Mouse (Mus musculus) MEL (cell line): ENCODE data around the gene Alg12. TPM values are rescaled to one million over a fixed set of nuclear protein-coding genes. Genes with fewer than 3 reads are reported as not detected.

Experiments
- DNase-seq: peaks from one replicate; pipeline ENCODE4 v3.0.0; 2011; ENCODE audit warnings: low read depth, low spot score
- H3K27ac ChIP-seq: 2 replicates; pipeline ENCODE4 v1.5.1; 2012; ENCODE audit warnings: low read depth, mild to moderate bottlenecking, control low read depth, low read length, moderate library complexity; ENCODE audit not compliant: control insufficient read depth
- H3K27me3 ChIP-seq, 2 experiments: fragments of 150-350 bp in 1 of 2; sonication (generic) in 1 of 2; 2 replicates each; pipeline ENCODE4 v1.6.1; 2012; ENCODE audit warnings: low read length in 2 of 2, mild to moderate bottlenecking in 2 of 2, improper control_type of control experiment in 1 of 2, moderate library complexity in 1 of 2; ENCODE audit not compliant: insufficient read depth in 2 of 2, control insufficient read depth in 1 of 2
- H3K36me3 ChIP-seq, 2 experiments: 2 replicates each; pipeline ENCODE4 v1.6.1; 2012 to 2014; ENCODE audit warnings: low read length in 2 of 2, improper control_type of control experiment in 1 of 2, inconsistent platforms in 1 of 2, mild to moderate bottlenecking in 1 of 2; ENCODE audit not compliant: insufficient read depth in 2 of 2, control insufficient read depth in 1 of 2
- H3K4me1 ChIP-seq, 2 experiments: fragments of 150-350 bp in 1 of 2; sonication (generic) in 1 of 2; 2 replicates each; pipeline ENCODE4 v1.6.1; 2012; ENCODE audit warnings: low read length in 2 of 2, improper control_type of control experiment in 1 of 2, mild to moderate bottlenecking in 1 of 2; ENCODE audit not compliant: insufficient read depth in 2 of 2, control insufficient read depth in 1 of 2
- H3K4me3 ChIP-seq, 2 experiments: fragments of 150-350 bp in 1 of 2; sonication (generic) in 1 of 2; 2 replicates each; pipeline ENCODE4 v1.5.1; 2012; ENCODE audit warnings: low read depth in 2 of 2, low read length in 2 of 2, mild to moderate bottlenecking in 2 of 2, moderate library complexity in 2 of 2, control low read depth in 1 of 2, improper control_type of control experiment in 1 of 2; ENCODE audit not compliant: control insufficient read depth in 1 of 2, insufficient read depth in 1 of 2
- H3K79me2 ChIP-seq: 2 replicates; pipeline ENCODE4 v1.6.1; 2012; ENCODE audit warnings: mild to moderate bottlenecking, low read length, moderate library complexity; ENCODE audit not compliant: control insufficient read depth, poor library complexity, insufficient read depth
- H3K9ac ChIP-seq: 2 replicates; pipeline ENCODE4 v1.6.1; 2012; ENCODE audit warnings: low read depth, mild to moderate bottlenecking, control low read depth, low read length, moderate library complexity; ENCODE audit not compliant: control insufficient read depth, poor library complexity, severe bottlenecking
- H3K9me3 ChIP-seq: fragments of 150-350 bp; sonication (generic); replicated peaks from 2 replicates; pipeline ENCODE4 v1.6.1; 2012; ENCODE audit warnings: mild to moderate bottlenecking, low read length, improper control_type of control experiment, moderate library complexity; ENCODE audit not compliant: insufficient read depth
- CHD1 ChIP-seq: IDR thresholded peaks from 2 replicates; pipeline ENCODE4 v1.6.1; 2012; ENCODE audit warnings: low read depth, mild to moderate bottlenecking, inconsistent platforms, low read length, improper control_type of control experiment
- CHD2 ChIP-seq: IDR thresholded peaks from 2 replicates; pipeline ENCODE4 v1.6.1; 2011; ENCODE audit warnings: low read length, improper control_type of control experiment
- CTCF ChIP-seq, 3 experiments: IDR thresholded peaks in 2 of 3; conservative IDR thresholded peaks in 1 of 3; 2 replicates each; pipeline ENCODE4 v1.5.1; 2011 to 2012; ENCODE audit warnings: low read length in 3 of 3, low read depth in 2 of 3, mild to moderate bottlenecking in 2 of 3, improper control_type of control experiment in 1 of 3, inconsistent platforms in 1 of 3, mixed read lengths in 1 of 3, moderate library complexity in 1 of 3; ENCODE audit not compliant: control insufficient read depth in 1 of 3, insufficient read depth in 1 of 3, poor library complexity in 1 of 3, severe bottlenecking in 1 of 3
- EP300 ChIP-seq, 2 experiments: IDR thresholded peaks; 2 replicates each; pipeline ENCODE4 v1.6.1; 2011; ENCODE audit warnings: improper control_type of control experiment in 2 of 2, low read length in 2 of 2, low read depth in 1 of 2, mild to moderate bottlenecking in 1 of 2
- ETS1 ChIP-seq: IDR thresholded peaks from 2 replicates; pipeline ENCODE4 v1.6.1; 2012; ENCODE audit warnings: low read depth, mild to moderate bottlenecking, inconsistent platforms, low read length, improper control_type of control experiment, moderate library complexity
- GABPA ChIP-seq: IDR thresholded peaks from 2 replicates; pipeline ENCODE4 v1.6.1; 2012; ENCODE audit warnings: low read depth, mild to moderate bottlenecking, inconsistent platforms, low read length, improper control_type of control experiment, moderate library complexity
- GATA1 ChIP-seq: IDR thresholded peaks from 2 replicates; pipeline ENCODE4 v1.6.1; 2011; ENCODE audit warnings: low read depth, low read length, improper control_type of control experiment
- HCFC1 ChIP-seq: IDR thresholded peaks from 2 replicates; pipeline ENCODE4 v1.6.1; 2012; ENCODE audit warnings: low read depth, mild to moderate bottlenecking, inconsistent platforms, low read length, improper control_type of control experiment, moderate library complexity
- JUND ChIP-seq: IDR thresholded peaks from 2 replicates; pipeline ENCODE4 v1.6.1; 2011; ENCODE audit warnings: low read depth, mild to moderate bottlenecking, improper control_type of control experiment, low read length
- KAT2A ChIP-seq: conservative IDR thresholded peaks from 2 replicates; pipeline ENCODE4 v1.6.1; 2012; ENCODE audit warnings: low read depth, low read length, improper control_type of control experiment, inconsistent platforms
- MAFK ChIP-seq: IDR thresholded peaks from 2 replicates; pipeline ENCODE4 v1.6.1; 2011; ENCODE audit warnings: low read depth, mild to moderate bottlenecking, low read length, improper control_type of control experiment, borderline replicate concordance
- MAZ ChIP-seq: IDR thresholded peaks from 2 replicates; pipeline ENCODE4 v1.6.1; 2012; ENCODE audit warnings: low read depth, mild to moderate bottlenecking, inconsistent platforms, low read length, improper control_type of control experiment
- MYB ChIP-seq: IDR thresholded peaks from 2 replicates; pipeline ENCODE4 v1.6.1; 2011; ENCODE audit warnings: mild to moderate bottlenecking, low read depth, low read length, improper control_type of control experiment
- NELFE ChIP-seq: IDR thresholded peaks from 2 replicates; pipeline ENCODE4 v1.6.1; 2011; ENCODE audit warnings: low read depth, low read length, improper control_type of control experiment
- POLR2A ChIP-seq, 2 experiments: IDR thresholded peaks; 2 replicates each; pipeline ENCODE4 v1.6.1; 2011 to 2012; ENCODE audit warnings: low read length in 2 of 2, mild to moderate bottlenecking in 2 of 2, control low read depth in 1 of 2, improper control_type of control experiment in 1 of 2, low read depth in 1 of 2, moderate library complexity in 1 of 2; ENCODE audit not compliant: control insufficient read depth in 1 of 2, insufficient read depth in 1 of 2, poor library complexity in 1 of 2
- POLR2AphosphoS2 ChIP-seq: IDR thresholded peaks from 2 replicates; pipeline ENCODE4 v1.6.1; 2011; ENCODE audit warnings: low read length, improper control_type of control experiment
- POLR2AphosphoS5 ChIP-seq: IDR thresholded peaks from 2 replicates; pipeline ENCODE4 v1.6.1; 2012; ENCODE audit warnings: low read depth, borderline replicate concordance, mild to moderate bottlenecking, inconsistent platforms, low read length, moderate library complexity, mixed read lengths
- RAD21 ChIP-seq: IDR thresholded peaks from 2 replicates; pipeline ENCODE4 v1.6.1; 2011; ENCODE audit warnings: mild to moderate bottlenecking, low read depth, low read length, improper control_type of control experiment
- RCOR1 ChIP-seq: IDR thresholded peaks from 2 replicates; pipeline ENCODE4 v1.6.1; 2012; ENCODE audit warnings: low read depth, mild to moderate bottlenecking, inconsistent platforms, low read length, improper control_type of control experiment
- TBP ChIP-seq: IDR thresholded peaks from 2 replicates; pipeline ENCODE4 v1.8.0; 2011; ENCODE audit warnings: low read depth, low read length, improper control_type of control experiment
- TCF12 ChIP-seq: IDR thresholded peaks from 2 replicates; pipeline ENCODE4 v1.6.1; 2014; ENCODE audit warnings: low read depth, mild to moderate bottlenecking, inconsistent platforms, low read length, improper control_type of control experiment, moderate library complexity
- UBTF ChIP-seq: IDR thresholded peaks from 2 replicates; pipeline ENCODE4 v1.6.1; 2012; ENCODE audit warnings: low read depth, mild to moderate bottlenecking, inconsistent platforms, low read length, improper control_type of control experiment, moderate library complexity, borderline replicate concordance; ENCODE audit not compliant: insufficient read depth
- USF1 ChIP-seq: IDR thresholded peaks from 2 replicates; pipeline ENCODE4 v1.6.1; 2014; ENCODE audit warnings: low read depth, mild to moderate bottlenecking, inconsistent platforms, low read length, improper control_type of control experiment, moderate library complexity
- ZMIZ1 ChIP-seq: IDR thresholded peaks from 2 replicates; pipeline ENCODE4 v1.6.1; 2012; ENCODE audit warnings: low read depth, mild to moderate bottlenecking, inconsistent platforms, low read length, improper control_type of control experiment, moderate library complexity
- ZNF384 ChIP-seq: IDR thresholded peaks from 2 replicates; pipeline ENCODE4 v1.6.1; 2012; ENCODE audit warnings: low read depth, mild to moderate bottlenecking, inconsistent platforms, low read length, improper control_type of control experiment
- polyA plus RNA-seq, 2 experiments: library from polyadenylated mRNA; stranded (reverse) in 1 of 2; unstranded in 1 of 2; fragments of >175 nt in 1 of 2; fragments of >200 nt in 1 of 2; gene quantifications; 2 replicates each; pipeline versions ENCODE4 v1.2.1 to v1.2.4; 2012; ENCODE audit warnings: low replicate concordance in 2 of 2, low read depth in 1 of 2; ENCODE audit not compliant: insufficient read length in 2 of 2, insufficient read depth in 1 of 2, missing spikeins in 1 of 2
- total RNA-seq: library from RNA; depleted of rRNA; stranded (reverse); fragments of 300-350 nt; gene quantifications from 2 replicates; pipeline ENCODE4 v1.2.3, GENCODE M21; 2012

Gene Alg12
- total and polyA plus RNA-seq, 3 experiments = 13.7 to 18.6 TPM; not detected in 1

GRCm38 (mm10) chr15:88848661-88849060, 29.5 kb upstream of the Alg12 start:
- Histone ChIP-seq H3K9ac (no peak overlapping the region), H3K9me3 (no peaks in the 10 kb centered on the region), H3K27ac (no peak overlapping the region), H3K79me2 (no peaks in the 10 kb centered on the region), H3K36me3 (no peaks in the 10 kb centered on the region), H3K27me3 (peaks cover 2 to 13% of the 10 kb centered on the region in 2 experiments; a peak in 3 of 4 replicates), H3K4me3 (no peak overlapping the region), H3K4me1 (no peaks in the 10 kb centered on the region)
- no peak for DNase-seq
- TF ChIP-seq ZMIZ1 = no peak
- no peak for TF ChIP-seq EP300 (IDR thresholded peaks at IDR 0.05; ENCODE audit: low read depth in 1 of 2, low read length in 2 of 2)
- TF ChIP-seq MAZ = no peak
- TF ChIP-seq ZNF384 = no peak
- TF ChIP-seq HCFC1 = no peak
- no peak for TF ChIP-seq POLR2AphosphoS5
- no peak for TF ChIP-seq USF1
- no peak for TF ChIP-seq MAFK
- TF ChIP-seq POLR2AphosphoS2 = no peak
- TF ChIP-seq RCOR1 = no peak
- no peak for TF ChIP-seq GATA1
- TF ChIP-seq CHD2 = no peak

- Histone ChIP-seq H3K9ac (no peak overlapping the region), H3K4me3 (no peak overlapping the region), H3K27me3 (peaks cover 2 to 3% of the 10 kb centered on the region in 2 experiments; a peak in 2 of 4 replicates), H3K27ac (no peak overlapping the region), H3K79me2 (no peaks in the 10 kb centered on the region), H3K9me3 (no peaks in the 10 kb centered on the region), H3K36me3 (no peaks in the 10 kb centered on the region), H3K4me1 (no peaks in the 10 kb centered on the region)
- DNase-seq = no peak
- TF ChIP-seq RAD21 (no peak), ZMIZ1 (no peak), ZNF384 (no peak)
These were observed 25.8 kb upstream of the Alg12 start for GRCm38 (mm10) chr15:88844966-88845365.

DNA sequence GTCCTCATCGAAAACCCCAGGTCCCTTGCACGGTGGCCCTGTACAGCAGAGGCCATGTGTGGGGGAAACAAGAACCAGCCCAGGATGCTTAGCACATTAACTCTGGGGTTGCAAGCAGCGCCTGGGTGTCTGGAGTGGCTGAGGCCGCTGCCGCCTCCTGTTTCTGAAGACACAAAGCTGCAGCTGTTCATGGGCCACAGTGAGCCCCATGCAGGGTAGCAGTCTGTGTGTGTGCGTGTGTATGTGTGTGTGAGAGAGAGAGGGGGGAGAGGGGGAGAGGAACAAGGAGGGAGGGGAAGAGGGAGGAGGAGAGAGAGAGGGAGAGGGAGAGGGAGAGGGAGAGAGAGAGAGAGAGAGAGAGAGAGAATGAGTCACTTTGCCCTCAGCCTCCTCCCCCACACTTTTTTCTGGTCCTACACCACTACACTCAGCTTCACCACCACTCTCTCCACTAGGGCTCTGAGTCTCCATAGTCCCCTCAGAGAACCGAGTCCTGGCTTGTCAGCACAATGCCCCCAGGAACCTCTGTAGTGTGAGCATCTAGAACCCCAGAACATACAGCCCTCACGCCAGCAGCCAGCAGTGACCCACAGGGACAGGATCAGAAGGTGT, 24.5 kb upstream of the Alg12 start:
- Histone ChIP-seq H3K36me3 (no peaks in the 10 kb centered on the region), H3K27me3 (peaks cover 2% of the 10 kb centered on the region in 2 experiments; a peak in 2 of 4 replicates), H3K79me2 (no peaks in the 10 kb centered on the region), H3K4me3 (no peak overlapping the region), H3K4me1 (no peaks in the 10 kb centered on the region; a peak in 1 of 4 replicates), H3K9ac (no peak overlapping the region), H3K9me3 (no peaks in the 10 kb centered on the region), H3K27ac (no peak overlapping the region)
- no peak for DNase-seq
- TF ChIP-seq UBTF = no peak
- TF ChIP-seq KAT2A = no peak
- no peak for TF ChIP-seq MAZ
- no peak for TF ChIP-seq TCF12
- TF ChIP-seq HCFC1 = no peak
- no peak for TF ChIP-seq GABPA
- no peak for TF ChIP-seq CHD1
- no peak for TF ChIP-seq USF1
- no peak for TF ChIP-seq GATA1
- no peak for TF ChIP-seq ETS1
- no peak for TF ChIP-seq CTCF (IDR thresholded peaks at IDR 0.05 in 2 of 3, conservative IDR thresholded peaks at IDR 0.05 in 1 of 3; ENCODE audit: control insufficient read depth in 1 of 3, insufficient read depth in 1 of 3, low read depth in 2 of 3, low read length in 3 of 3, poor library complexity in 1 of 3, severe bottlenecking in 1 of 3)
- TF ChIP-seq POLR2A (IDR thresholded peaks at IDR 0.05; ENCODE audit: control insufficient read depth in 1 of 2, insufficient read depth in 1 of 2, low read depth in 1 of 2, low read length in 2 of 2, poor library complexity in 1 of 2) = no peak
- TF ChIP-seq ZNF384 = no peak
- no peak for TF ChIP-seq MAFK
- TF ChIP-seq TBP = no peak
- no peak for TF ChIP-seq MYB
- no peak for TF ChIP-seq JUND
- no peak for TF ChIP-seq NELFE
